Mouse (Mus musculus) yolk sac, embryonic 10.5 days (tissue): ENCODE data around the gene Faap100.

Source experiments
- DNase-seq: peaks from one replicate; pipeline ENCODE4 v3.0.0-alpha.2; 2017; ENCODE audit warnings: low spot score

Faap100 gene

DNA sequence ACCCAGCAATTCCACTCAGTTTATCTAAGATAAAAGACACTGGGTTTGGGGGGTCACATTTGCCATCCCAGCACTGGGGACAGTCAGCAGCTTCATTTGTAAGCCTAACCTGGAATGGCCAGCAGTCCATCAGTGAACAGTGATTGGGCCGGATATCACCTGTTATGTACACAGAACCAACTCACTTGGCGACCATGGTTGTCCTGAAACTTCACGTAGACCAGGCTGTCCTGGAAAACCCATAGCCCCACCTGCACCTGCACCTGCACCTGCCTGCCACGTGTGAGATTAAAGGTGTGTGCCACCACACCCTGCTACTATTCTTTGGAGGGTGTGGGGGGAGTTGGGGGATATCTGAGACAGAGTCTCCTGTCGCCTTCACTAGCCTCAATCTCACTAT, 59.3 kb downstream of the Faap100 start:
- DNase-seq: no peak
